Mouse (Mus musculus) cerebellum, postnatal 14 days (tissue): Measurements from ENCODE around the gene Cd300lf.
A peak's percentile ranks its signal among the peaks of the same experiment; 100 is the strongest.

Source experiments
- DNase-seq, 2 experiments: peaks; one replicate each; pipeline ENCODE4 v3.0.0; 2021; ENCODE audit warnings: mixed read lengths in 2 of 2

Cd300lf gene

DNA sequence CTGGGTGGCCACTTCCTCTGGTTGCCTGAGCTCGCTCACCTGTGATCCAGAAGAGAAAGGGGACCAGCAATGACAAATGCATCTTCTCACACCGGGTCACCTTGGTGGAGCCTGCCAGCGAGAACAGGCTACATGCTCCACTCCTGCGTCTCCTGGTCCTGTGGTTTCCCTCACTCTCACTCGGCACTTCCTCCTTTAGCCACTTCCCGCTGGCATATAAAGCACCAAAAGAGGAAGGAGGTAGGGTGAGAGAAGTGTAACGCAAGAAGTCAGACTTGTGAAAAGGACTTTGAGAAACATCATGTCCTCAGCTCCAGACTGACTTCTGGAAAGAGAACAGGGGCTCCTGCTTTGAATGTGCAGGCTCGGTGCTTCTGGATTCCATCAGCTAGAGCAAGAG lies at the start of gene Cd300lf:
TSS of gene Cd300lf (minus strand) at position 193 of the 400 bp plus-strand sequence.
- DNase-seq, result no peak

DNA sequence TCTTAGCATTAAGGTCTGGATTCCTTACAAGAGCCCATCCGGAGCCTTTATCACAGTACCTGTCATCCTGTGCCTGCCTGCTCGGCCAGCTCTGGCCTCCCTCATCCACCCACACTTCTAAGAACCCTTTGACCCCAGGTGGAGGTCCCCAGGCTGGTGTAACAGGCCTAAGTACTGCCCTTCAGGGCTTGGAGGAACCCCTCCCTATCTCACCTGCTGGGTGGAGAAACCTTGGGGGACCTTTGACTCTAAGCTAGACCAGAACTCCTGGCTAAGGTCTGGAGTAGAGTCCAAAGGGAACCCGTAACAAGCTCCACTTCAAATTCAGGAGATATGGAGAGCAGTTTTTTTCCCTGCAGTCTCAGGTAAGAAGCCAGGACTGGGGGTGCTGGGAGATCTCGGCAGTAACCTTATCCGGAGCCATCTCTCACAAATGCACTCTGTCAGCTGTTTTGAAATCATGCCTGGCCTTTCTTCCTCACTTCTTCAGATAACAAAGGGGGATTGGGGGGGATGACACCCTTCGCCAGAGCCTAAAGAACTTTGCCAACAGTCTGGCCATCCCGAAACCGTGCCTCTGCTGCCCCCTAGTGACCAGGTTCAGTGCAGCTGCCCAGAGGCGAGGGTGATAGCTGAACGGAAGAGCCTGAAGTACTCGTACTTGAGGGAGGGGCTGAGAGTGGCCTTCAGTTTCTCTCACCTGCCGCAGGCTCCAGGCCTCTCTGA lies 48.3 kb upstream of the Cd300lf start:
- DNase-seq, result peak; percentile 91 to 96

DNA sequence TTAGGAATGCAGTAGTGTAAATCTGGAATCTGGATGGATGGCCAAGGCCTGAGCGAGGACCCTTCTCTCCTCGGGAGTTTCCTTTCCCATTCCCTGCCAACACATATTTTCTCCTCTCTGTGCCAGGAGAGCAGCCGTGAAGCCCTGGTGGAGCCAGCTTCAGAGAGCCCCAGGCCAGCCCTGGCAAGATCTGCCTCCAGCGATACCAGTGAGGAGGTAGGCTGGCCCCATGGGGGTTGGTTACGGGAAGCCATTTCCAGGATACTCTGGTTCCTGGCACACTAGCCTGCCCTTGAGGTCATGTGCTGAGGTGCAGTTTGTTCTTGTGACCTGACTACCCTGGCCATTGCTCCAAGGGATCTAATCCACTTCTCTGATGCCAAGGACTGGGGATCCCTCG lies 46.1 kb upstream of the Cd300lf start:
- DNase-seq, result peak in 1 of 2 experiments; percentile 43

- peak; percentile 62 to 80 for DNase-seq
Measured at GRCm38 (mm10) chr11:115179191-115179590, 45.4 kb upstream of the Cd300lf start.

- no peak for DNase-seq
Measured at GRCm38 (mm10) chr11:115178766-115179165, 45.0 kb upstream of the Cd300lf start.

DNA sequence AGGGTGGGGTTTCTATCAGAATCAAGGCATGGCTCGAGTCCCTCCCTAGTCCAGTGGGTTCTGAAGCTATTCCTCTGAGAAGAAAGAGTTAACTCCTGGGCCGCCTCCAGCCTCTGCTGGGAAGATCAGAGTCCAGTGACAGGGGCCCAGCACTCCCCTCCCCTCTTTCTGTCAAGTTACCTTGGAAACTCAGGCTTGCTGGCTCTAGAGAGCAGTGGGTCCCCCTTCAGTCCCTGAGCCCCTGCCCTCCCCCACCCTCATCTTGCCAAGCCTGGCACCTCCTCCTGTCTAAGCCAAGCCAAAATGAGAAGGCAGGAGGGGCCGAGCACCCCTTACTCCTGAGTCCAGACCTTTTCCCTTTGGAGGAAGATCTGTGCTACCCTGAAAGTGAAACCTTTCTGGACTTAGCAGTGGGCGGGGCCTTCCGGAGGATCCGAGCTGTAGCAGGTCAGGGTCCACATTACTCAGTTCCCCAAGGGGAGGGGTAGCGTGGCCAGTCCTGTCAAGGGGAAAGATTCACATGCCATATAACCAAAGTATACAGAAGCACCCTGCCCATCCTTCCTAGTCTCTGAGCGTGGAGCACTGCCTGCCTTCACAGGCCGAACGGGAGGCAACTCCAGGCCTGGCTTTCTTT lies 43.9 kb upstream of the Cd300lf start:
- DNase-seq, result peak in 1 of 2 experiments; percentile 50

DNA sequence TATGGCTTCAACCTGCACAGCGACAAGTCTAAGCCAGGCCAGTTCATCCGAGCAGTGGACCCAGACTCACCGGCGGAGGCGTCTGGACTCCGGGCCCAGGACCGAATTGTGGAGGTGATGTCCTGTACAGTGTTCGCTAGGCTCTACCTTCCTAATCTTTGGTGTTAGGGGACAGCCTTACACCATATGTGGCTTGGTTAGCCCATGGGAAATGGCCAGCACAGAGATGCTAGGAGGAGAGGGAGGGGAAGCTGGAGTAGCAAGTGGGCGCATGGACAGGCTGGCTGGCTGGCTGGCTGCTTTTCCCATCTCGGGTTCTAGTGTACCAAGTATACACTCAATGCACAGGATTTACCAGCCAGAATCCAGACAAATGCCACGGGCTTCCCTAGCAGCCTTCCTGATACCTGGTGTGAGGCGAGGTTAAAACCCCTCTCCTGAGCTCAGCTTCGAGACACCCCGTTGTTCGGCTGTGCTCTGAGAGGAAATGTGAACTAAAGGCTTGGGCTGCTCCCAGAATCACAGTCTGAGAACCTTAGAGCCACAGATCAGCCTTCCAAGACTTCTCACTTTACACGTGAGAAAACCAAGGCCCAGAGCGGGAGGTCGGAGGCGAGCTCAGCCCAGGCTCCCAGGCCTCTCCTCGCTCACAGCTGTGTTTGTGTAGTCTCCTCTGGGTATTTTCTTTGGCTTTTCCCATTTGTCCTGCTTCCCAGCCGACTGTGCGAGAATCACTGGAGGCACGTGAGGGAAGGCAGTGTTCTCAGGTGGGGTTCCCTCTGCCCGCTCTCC lies 42.8 kb upstream of the Cd300lf start:
- no peak for DNase-seq

DNA sequence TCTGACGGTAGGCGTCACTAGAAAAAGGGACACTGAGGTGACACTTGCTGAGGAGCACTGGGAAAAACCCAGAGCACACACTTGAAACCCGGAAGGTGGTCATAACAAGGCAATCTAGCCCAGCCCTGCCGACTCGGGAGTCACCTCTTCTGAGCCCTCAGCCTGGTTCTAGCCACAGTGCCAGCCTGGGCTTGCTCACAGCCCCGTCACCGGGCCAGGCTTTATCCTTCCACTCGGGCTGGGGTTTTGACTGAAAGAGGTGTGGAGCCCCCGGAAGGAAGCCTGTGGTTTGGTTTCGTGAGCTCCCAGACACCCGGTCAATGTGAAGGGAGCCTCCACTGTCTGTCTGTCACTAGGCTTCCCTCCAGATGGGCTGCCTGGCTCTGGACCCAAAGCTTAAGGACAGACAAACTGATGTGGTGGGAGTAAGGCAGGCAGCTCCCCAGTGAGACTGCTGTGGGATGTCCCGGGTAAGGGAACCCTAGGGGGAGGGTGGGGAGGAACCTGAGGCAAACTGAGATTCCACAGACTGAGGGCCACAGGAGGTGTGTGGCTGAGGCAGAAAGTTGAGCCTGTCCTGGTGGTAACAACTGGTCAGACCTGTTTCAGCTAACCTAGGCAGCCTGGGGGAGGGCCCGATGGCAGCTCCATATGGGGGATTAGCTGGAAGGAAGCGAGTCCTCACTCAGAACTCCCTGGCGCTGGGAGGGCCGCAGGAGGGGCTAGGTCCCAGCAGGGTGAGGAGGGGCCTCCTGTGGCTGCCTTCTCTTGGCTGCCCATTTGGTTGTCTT lies 40.0 kb upstream of the Cd300lf start:
- no peak for DNase-seq

DNA sequence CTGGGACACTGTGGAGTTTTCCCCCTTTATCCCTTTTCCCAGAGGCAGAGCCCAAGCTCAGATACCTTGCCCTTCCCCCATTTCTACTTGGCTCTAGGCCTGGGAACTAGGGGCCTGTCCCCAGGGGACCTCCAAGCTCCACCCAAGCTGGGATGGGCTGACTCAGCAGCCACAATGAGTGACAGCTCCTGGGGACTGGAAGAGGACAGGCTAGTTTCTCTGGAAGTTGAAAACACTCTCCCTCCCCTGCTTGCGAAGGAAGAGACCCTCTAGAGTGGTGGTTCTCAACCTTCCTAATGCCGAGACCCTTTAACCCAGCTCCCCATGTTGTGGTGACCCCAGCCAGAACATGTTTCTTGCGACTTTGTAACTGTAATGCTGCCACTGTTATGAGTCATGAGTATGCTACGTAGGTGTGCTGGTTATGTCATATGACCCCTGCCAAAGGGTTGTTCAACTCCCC lies 39.1 kb upstream of the Cd300lf start:
- peak in 1 of 2 experiments; percentile 47 for DNase-seq

- DNase-seq, result peak; percentile 52 to 63
Measured at GRCm38 (mm10) chr11:115171125-115171524, 37.3 kb upstream of the Cd300lf start.

GRCm38 (mm10) chr11:115169430-115169829 lies 35.6 kb upstream of the Cd300lf start:
- DNase-seq, result no peak

GRCm38 (mm10) chr11:115167631-115168249 lies 33.9 kb upstream of the Cd300lf start:
- DNase-seq, result no peak

DNA sequence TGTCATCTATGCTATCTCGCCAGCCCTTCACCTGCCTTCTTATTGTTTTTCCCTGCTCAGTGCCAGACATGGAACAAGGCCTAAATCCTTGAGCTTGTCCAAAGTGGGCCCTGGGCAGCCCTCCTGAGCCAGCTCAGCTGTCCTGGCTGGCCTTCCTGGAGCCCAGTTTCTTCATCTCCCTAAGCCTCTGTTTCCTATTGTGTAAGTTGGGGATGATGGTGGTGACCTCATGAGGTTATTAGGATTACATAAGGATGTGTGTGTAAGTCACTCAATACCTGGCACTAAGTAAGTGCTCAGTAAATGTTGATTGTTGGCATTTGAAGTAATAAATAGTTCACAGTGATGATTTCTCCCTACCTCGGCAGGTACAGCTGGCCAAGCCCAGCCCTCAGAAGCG lies 33.0 kb upstream of the Cd300lf start:
- DNase-seq, result no peak

- peak; percentile 50 to 57 for DNase-seq
Measured at GRCm38 (mm10) chr11:115164976-115165374, 31.2 kb upstream of the Cd300lf start.

DNA sequence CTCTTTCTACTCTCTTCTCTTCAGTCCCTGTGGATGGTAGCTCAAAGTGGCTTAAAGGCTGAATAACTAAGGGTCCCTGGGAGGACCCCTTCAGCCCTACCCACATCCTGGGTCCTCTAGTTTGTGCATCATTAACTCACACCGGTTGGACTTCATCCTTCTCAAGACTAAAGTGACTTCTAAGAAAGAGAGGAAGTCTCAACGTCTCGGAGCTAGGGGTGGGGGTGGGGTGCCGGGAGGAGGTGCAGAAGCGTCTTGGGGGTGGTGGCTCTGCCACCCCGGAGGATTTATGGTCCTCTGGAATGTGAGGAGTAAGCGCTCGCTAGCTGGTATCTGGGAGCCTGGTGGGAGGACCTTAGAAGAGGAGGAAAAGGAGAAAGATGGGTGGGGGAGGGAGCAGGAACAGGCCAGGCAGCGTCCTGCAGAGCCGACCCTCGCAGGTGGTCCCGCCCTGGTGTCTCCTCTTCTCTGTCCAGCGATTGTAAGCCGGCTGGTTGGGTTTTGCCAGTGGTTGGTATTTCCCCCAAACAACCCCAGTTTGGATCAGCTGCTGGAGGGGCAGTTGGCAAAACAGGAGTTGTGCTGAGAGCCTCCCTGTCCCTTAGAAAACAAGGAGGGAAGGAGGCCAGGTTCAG lies 30.7 kb upstream of the Cd300lf start:
- no peak for DNase-seq

DNA sequence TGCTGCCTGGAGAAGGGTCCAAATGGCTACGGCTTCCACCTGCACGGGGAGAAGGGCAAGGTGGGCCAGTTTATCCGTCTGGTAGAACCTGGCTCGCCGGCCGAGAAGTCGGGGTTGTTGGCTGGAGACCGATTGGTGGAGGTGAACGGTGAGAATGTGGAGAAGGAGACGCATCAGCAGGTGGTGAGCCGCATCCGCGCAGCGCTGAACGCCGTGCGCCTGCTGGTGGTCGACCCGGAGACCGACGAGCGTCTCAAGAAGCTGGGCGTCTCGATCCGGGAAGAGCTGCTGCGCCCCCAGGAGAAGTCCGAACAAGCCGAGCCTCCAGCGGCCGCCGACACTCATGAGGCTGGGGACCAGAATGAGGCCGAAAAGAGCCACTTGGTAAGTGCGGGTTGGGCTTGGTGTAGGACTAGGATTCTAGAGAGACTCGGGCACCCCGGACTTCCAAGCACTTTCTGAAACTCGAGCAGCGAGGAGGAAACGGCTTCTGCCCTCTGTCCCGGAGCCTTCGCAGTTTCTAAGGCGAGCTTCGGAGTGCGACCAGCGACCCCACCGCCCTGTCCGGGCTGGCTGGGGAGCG lies 29.9 kb upstream of the Cd300lf start:
- peak in 1 of 2 experiments; percentile 51 for DNase-seq

GRCm38 (mm10) chr11:115162832-115163480 lies 29.2 kb upstream of the Cd300lf start, which contains the start of gene Slc9a3r1:
Gene Slc9a3r1, plus strand, starts transcription at chr11:115163341.
- DNase-seq, result peak; percentile 98

GRCm38 (mm10) chr11:115162205-115162601 lies 28.4 kb upstream of the Cd300lf start:
- DNase-seq, result no peak

- no peak for DNase-seq
Measured at GRCm38 (mm10) chr11:115161578-115162204, 27.9 kb upstream of the Cd300lf start.
